Mouse (Mus musculus) heart, postnatal 0 days (tissue): Measurements from ENCODE around the gene Dnaja1.
A peak's percentile ranks its signal among the peaks of the same experiment; 100 is the strongest.

Experiments
- CTCF ChIP-seq: IDR thresholded peaks from 2 replicates; pipeline ENCODE4 v1.5.1; 2016; ENCODE audit warnings: antibody characterized with exemption, control low read depth, low read depth
- EP300 ChIP-seq: IDR thresholded peaks from 2 replicates; pipeline ENCODE4 v1.6.1; 2016; ENCODE audit warnings: antibody characterized with exemption, low read depth

GRCm38 (mm10) chr4:40722011-40722666 is at the start of gene Dnaja1:
- no peak for TF ChIP-seq CTCF
- peak; percentile 61 for TF ChIP-seq EP300
